Mouse (Mus musculus) liver, adult (tissue): ENCODE measurements around the gene Celsr1.

ENCODE experiments used
- GATA4 ChIP-seq: IDR thresholded peaks from 2 replicates; pipeline ENCODE4 v1.6.1; 2014; ENCODE audit warnings: mild to moderate bottlenecking, low read length; ENCODE audit not compliant: insufficient replicate concordance

Celsr1 gene

DNA sequence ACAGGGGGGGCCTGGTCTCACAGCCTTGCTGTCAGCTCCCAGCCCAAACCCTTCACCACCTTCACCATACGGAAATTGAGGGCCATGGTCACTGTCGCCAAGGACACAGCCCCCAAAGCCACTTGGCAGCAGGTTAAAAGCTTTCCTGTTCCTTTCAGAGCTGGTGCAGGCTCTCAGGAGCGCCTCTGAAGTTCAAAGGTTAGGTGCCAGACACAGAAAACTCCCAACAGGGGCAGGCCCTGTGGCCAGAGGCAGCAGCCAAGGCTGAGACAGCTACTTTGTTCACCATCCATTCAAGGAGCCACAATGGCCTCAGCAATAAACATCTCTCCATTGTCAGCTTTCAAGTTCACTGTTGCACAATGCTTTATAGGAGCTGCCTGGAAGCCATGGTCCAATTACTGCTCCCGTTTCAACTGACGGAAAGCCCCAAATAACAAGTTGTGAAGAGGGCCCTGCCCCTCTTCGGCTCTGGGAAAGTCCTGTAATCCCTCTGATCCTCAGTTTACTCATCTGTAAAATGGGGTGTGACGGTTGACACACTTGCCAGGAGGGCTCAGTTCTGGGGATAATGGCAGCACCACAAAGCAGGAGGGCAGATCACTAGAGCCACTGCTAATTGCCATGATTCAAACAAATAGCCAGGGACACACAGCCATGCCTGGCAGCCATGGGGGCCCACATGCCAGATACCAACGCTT is 114.2 kb downstream of the Celsr1 start:
- no peak for TF ChIP-seq GATA4

DNA sequence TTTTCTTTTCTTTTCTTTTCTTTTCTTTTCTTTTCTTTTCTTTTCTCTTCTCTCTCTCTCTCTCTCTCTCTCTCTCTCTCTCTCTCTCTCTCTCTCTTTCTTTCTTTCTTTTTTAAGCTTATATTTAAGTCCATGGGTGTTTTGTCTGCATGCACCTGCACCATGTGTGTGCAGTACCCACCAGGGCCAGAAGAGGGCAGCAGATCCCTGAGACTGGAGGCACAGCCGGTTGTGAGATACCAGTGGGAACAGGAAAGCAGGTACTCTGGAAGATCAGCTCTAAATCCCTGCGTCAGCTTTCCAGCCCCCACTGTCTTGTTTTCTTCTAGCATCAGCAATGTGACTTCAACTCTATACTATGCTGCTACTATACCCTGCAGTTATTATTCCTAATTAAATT is 120.0 kb downstream of the Celsr1 start:
- no peak for TF ChIP-seq GATA4

DNA sequence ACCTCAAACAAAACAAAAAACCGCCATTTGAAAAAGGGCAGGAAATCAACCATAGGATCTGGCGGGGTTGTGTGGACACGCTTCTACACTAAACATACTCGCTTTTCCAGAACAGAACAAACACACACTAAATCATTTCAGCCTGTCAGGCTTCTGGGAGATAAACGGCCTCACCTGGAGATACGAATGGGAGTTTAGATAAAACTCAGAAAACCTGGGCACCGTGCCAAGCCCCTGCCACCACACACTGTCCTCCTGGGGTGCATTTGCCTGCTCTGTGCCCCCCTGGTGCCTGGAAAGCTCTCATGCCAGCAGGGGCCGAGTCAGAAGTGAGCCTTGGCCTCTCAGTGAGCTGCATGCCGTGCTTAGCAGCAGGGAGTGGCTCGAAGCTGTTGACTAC is 123.6 kb downstream of the Celsr1 start:
- TF ChIP-seq GATA4 = no peak

DNA sequence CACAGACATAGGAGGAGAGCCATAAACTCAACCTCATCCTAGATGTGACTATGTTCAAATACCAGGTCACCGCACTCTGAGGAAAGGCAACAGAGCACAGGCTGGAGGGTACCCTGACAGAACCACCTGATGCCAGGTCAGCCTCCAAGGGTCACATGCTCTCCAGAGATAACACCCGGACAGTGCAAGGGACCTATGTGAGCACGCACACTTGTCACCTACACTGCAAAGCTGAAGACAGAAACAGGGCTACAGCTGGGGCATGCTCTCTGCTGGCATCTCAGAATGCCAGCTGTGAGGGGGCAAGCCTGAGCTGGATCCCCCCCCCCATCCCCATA is 124.1 kb downstream of the Celsr1 start:
- no peak for TF ChIP-seq GATA4

DNA sequence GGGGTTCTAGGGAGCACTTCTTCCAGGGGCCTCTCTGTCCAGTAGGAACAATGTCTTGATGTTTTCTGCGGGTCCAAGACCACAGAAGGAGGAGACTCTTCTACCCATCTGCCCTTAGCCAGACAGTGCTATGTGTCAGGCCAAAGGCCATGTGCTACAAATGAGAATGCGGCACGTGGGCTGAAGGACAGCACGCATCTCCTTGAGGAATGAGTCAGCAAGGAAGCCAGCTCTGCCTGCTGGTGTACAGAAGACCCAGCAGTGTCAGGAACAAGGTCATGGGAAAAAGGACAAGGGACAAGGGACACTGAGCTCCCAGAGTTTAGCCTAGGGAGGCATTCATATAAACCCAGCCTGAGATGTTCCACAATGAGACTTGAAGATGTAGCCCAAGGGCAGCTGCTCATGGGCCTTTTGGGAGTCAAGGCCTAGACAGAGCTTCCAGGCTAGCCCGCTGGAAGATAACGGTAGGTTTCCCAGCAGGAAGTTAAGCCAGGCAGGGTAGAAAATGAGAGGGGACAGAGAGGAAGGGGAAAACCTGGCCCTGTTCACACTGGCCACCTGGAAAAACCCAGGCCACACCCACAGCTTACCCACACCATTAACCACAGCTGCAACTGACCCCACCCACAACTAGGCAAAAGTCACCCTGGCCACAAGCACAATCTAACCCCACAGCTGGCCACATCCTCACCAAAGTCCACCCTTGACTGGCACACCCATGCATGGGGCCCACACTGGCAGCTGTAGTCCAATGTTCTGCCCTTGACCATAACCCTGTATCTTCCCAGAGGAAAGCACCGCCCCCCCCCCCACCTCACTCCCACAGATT is 124.7 kb downstream of the Celsr1 start:
- no peak for TF ChIP-seq GATA4

DNA sequence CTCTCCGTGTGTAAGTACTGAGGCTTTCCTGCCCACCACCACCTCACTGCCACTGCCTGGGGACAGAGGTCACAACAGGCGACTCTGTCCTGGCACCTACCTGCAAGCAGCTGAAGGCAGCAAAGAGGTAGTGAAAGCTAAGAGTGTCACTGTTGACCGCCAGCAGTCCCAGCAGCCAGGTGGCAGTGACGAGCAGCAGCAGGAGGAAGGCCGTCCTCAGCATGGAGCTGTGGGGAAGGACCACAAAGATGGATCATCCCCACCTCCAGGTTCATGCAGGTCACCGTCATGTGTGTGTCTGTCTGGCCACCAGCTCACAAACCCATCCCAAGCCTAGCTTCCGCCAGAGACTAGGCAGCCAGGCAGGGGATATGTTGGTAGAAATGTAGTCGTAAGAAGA is 129.8 kb downstream of the Celsr1 start:
- TF ChIP-seq GATA4 = no peak

DNA sequence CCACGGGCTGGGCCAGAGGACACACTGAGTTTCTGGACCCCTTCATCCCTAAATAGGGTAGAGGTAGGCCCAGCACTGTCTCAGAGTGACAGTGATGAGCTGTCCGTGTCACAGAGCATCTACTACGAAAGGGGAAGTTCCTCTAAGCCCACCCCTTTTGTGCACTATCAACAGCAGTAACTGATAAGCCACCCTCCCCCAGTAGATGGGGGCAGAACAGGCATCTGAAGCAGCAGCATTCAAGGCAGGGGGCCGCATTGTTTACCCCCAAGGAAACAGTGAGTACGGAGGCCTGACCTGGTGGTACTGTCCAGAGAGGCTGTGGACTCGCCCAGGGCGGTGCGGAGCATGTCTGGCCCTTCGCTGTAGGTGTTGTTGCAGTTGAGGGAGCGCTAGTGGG is 131.1 kb downstream of the Celsr1 start:
- TF ChIP-seq GATA4 = no peak

DNA sequence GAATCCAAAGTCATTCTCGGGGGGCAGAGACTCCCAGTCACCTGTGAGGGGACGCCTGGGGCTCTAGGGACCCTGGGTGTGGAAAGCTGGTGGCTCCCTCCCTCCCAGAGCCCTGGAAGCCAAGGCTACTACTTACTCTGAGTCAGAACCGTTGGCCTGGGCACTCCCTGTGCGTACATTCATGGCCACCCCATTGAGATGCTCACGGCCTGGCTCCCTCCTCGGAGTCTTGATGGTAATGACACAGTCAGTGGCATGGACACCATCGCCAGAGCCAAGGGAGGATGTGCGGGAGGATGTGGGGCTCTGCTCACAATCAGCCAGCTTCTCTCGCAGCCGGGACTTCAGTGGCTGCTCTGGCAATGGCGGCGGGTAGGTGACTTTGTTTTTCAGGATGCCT is 132.8 kb downstream of the Celsr1 start:
- no peak for TF ChIP-seq GATA4

DNA sequence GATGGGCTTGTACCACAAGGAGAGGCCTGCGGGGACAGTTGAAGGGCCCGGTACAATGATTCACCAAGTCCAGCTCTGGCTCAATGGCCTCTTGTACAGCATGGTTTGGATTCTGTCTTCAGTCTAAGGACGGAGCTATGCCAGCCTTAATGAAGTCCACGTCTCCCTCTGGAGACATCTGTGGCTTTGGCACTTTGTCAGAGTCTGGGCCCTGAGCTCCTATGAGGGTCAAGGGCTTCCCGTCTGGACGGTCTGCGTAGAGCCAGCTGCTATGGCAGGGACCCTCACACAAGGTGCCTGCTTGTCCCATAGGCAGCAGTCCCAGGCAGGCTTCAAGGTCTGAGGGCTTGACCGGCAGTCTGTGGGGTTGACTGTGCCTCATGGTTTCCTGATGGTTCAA is 133.3 kb downstream of the Celsr1 start:
- no peak for TF ChIP-seq GATA4

DNA sequence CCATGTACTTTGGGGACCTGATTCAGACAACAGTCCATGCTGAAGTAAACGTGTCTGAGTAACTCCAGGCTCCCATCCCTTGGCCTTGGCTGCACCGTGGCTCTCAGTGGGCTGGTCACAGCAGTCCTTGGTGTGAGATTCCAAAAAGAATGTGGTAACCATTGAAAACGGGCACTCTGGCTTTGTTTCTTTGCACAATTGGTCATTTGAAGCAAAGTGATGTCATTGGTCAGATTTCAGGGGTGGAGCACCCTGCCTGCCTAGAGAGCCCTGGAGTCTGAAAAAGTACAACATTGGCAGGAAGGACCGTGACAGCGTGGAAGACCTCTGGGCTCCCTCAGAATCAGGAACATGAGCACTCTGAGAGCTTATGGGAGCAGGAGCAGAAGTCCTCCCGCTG is 134.2 kb downstream of the Celsr1 start:
- no peak for TF ChIP-seq GATA4

DNA sequence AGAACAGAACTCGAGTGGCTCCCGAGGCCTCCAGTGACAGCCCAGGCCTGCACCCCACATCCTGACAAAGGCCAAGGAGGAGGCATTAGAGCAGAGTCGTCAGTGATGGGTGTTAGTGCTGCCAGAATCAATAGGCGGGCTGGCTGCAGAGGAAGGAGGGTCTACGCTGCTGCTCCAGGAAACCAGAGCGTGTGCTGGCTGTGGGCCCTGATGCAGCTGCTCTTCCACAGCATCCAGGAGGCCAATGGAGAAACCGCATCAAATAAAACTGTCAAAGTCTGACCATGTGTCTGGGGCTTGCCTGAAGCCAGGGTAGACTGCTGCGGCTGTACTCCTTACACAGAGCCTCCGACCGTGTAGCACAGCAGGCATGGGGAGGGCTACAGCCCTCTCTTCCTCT is 136.5 kb downstream of the Celsr1 start:
- no peak for TF ChIP-seq GATA4

DNA sequence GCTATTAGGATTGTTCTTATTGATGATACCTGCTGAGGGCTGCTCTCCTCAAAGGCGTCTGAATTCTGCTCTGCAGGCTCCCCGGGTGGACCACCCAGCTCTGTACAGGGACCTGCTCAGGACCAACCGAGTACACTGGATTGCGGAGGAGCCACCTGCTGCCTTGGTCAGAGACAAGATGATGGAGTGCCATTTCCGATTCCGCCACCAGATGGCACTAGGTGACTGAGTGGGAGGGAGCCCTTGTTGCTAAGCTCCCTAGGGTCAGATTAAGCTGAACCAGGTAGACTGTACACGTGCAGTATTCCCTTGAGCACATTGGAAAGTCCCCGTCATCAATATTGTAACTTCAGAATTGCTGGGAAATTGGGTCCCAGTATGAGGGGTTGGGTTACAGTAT is 137.3 kb downstream of the Celsr1 start:
- TF ChIP-seq GATA4 = no peak

DNA sequence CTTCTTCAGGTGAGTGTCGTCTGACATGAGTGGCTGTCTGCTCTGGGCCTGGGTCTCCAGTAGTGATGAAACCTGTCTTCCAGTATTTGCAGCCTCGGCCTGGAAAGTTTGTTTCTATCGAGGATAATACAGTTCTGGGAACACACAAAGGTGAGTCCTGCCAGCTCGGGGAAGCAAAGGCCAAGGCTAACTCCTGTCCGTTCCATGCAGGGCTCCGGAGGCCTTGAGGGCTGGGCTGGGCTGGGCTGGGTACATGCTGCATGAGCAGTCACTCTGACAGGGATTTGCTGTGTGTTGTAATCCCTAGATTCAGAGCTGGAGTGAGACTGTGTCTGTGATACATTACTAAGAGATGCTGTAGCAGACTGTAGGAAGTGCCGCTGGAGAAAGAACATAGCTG is 139.7 kb downstream of the Celsr1 start:
- no peak for TF ChIP-seq GATA4

DNA sequence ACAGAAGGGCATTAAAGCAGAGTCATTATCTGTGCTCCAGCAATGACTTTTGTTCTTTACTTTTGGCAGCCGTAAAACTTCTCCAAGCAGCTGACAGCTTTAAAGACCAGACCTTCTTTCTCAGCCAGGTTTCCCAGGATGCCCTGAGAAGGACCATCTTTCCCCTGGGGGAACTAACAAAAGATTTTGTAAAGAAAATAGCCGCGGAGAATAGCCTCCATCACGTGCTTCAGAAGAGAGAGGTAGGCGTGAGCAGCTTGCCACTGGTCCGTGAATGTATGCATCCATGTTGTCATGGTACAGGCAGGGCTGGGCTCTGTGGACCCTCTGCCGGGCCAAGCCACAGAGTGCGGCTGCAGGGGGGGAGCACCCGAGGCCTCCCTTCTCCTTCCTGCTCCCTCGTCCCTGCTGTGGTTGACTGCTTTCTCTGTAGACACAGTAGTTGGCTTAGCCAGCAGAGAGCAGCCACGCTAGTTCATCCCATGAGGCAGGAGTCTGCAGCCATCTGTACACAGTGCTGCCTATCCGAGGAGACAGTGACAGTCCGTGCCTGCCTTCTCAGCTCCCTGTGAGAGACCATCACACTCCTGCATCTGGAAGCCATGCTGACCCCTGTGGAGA is 141.0 kb downstream of the Celsr1 start:
- no peak for TF ChIP-seq GATA4

DNA sequence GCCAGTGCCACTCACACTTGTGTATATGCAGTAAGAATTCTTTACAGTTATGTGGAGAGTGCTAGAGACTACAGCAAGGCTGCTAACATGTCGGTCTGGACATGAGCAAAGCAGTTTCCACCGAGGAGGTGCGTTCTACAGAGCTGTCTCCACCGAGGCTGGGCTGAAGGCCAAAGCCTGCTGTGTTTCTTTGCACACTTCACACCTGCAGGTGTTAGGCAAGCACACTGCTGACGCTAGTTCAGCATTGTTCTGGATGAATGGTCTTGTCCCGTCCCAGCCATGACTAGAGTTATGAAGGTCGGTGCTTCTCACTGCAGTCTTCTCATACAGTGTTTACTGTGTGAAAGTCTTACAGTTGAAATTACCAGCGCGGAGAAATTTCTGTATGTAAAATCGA is 141.6 kb downstream of the Celsr1 start:
- no peak for TF ChIP-seq GATA4

DNA sequence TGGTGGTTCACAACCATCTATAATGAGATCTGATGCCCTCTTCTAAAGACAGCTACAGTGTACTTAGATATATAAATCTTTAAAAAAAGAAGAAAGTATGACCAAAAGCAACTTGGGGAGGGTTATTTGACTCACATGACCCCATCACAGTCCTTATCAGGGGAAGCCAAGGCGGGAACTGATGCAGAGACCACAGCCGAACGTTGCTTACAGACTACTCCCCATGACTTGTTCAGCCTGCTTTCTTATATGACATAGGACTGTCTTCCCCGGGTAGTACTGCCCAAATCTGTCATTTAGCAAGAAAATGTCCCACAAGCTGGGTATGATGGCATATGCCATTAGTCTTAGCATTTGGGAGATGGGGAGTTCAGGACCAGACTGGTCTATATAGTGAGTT is 144.3 kb downstream of the Celsr1 start:
- TF ChIP-seq GATA4 = no peak
